Mouse (Mus musculus) ES-Bruce4 (cell line): ENCODE data around the gene Slc45a2. TPM values are rescaled to one million over a fixed set of nuclear protein-coding genes. Genes with fewer than 3 reads are reported as not detected.

Source experiments
- H3K27ac ChIP-seq: 2 replicates; pipeline ENCODE4 v1.5.1; 2012; ENCODE audit warnings: low read length, inconsistent platforms; ENCODE audit not compliant: insufficient read depth
- H3K27me3 ChIP-seq: 2 replicates; pipeline ENCODE4 v1.6.1; 2012; ENCODE audit warnings: mild to moderate bottlenecking, low read length, inconsistent platforms; ENCODE audit not compliant: control insufficient read depth, poor library complexity, insufficient read depth, severe bottlenecking
- H3K36me3 ChIP-seq: 2 replicates; pipeline ENCODE4 v1.6.1; 2012; ENCODE audit warnings: inconsistent platforms, mild to moderate bottlenecking, low read length, moderate library complexity; ENCODE audit not compliant: control insufficient read depth, poor library complexity, insufficient read depth, severe bottlenecking
- H3K4me1 ChIP-seq: one replicate; pipeline ENCODE4 v1.8.1; 2011; ENCODE audit warnings: low read length; ENCODE audit not compliant: control insufficient read depth, insufficient read depth
- H3K4me3 ChIP-seq: 2 replicates; pipeline ENCODE4 v1.5.1; 2011; ENCODE audit warnings: low read depth, mild to moderate bottlenecking, low read length
- H3K9ac ChIP-seq: 2 replicates; pipeline ENCODE4 v1.6.1; 2012; ENCODE audit warnings: low read depth, mild to moderate bottlenecking, inconsistent platforms; ENCODE audit not compliant: poor library complexity, severe bottlenecking
- H3K9me3 ChIP-seq: replicated peaks from 2 replicates; pipeline ENCODE4 v1.6.1; 2012; ENCODE audit warnings: mild to moderate bottlenecking, low read length, inconsistent platforms; ENCODE audit not compliant: control insufficient read depth, poor library complexity, insufficient read depth, severe bottlenecking
- CTCF ChIP-seq: IDR thresholded peaks from one replicate; pipeline ENCODE4 v1.8.1; 2011; ENCODE audit warnings: low read depth, low read length
- EP300 ChIP-seq: IDR thresholded peaks from 2 replicates; pipeline ENCODE4 v1.6.1; 2011; ENCODE audit warnings: low read depth, low read length; ENCODE audit not compliant: insufficient read depth
- POLR2A ChIP-seq: IDR thresholded peaks from one replicate; pipeline ENCODE4 v1.8.1; 2011; ENCODE audit warnings: low read length; ENCODE audit not compliant: insufficient read depth
- polyA plus RNA-seq: library from polyadenylated mRNA; stranded (reverse); fragments of >200 nt; gene quantifications from 2 replicates; pipeline ENCODE4 v1.2.4, GENCODE M21; 2011; ENCODE audit warnings: low read depth; ENCODE audit not compliant: missing spikeins, insufficient read depth, insufficient read length

Gene Slc45a2
- polyA plus RNA-seq, 1 experiment, result not detected

DNA sequence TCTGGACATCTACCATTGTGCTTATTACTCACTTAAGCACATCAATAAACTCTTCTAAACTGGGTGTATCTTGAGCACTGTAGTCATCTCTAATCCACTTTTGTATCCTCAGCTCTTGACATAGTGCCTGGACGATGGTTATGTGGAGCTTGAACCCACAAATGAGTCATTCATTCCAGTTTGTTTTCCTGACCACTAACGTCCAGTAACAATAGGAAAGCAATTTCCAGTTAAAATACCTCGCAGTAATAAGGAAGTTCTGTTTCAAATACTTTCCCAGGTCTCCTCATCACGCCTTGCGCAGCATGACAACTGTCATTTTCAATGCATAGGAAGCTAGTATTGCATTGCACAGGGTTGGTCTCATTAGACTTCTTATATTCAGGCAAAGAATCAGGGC is 42.3 kb downstream of the Slc45a2 start:
- Histone ChIP-seq H3K9me3 (no peaks in the 10 kb centered on the region), H3K27me3 (no peaks in the 10 kb centered on the region; the same call in 1 of the 2 replicates), H3K4me1 (no peaks in the 10 kb centered on the region), H3K4me3 (no peak overlapping the region), H3K36me3 (no peaks in the 10 kb centered on the region), H3K27ac (no peak overlapping the region), H3K9ac (no peak overlapping the region)
- TF ChIP-seq CTCF, result no peak
- TF ChIP-seq POLR2A, result no peak
- TF ChIP-seq EP300, result no peak

GRCm38 (mm10) chr15:11053678-11054439 is 53.3 kb downstream of the Slc45a2 start:
- no peak overlapping the region for H3K27ac ChIP-seq
- TF ChIP-seq EP300, result no peak
- no peak for TF ChIP-seq CTCF
- TF ChIP-seq POLR2A, result no peak
- no peak overlapping the region for H3K9ac ChIP-seq
- H3K4me1 ChIP-seq, result no peaks in the 10 kb centered on the region
- 0 out of 2 replicates have a peak, but pooled peaks cover 2% of the 10 kb centered on the region for H3K9me3 ChIP-seq
- H3K4me3 ChIP-seq, result no peak overlapping the region
- H3K27me3 ChIP-seq, result no peaks in the 10 kb centered on the region; the same call in none of the 2 replicates
- no peaks in the 10 kb centered on the region for H3K36me3 ChIP-seq

DNA sequence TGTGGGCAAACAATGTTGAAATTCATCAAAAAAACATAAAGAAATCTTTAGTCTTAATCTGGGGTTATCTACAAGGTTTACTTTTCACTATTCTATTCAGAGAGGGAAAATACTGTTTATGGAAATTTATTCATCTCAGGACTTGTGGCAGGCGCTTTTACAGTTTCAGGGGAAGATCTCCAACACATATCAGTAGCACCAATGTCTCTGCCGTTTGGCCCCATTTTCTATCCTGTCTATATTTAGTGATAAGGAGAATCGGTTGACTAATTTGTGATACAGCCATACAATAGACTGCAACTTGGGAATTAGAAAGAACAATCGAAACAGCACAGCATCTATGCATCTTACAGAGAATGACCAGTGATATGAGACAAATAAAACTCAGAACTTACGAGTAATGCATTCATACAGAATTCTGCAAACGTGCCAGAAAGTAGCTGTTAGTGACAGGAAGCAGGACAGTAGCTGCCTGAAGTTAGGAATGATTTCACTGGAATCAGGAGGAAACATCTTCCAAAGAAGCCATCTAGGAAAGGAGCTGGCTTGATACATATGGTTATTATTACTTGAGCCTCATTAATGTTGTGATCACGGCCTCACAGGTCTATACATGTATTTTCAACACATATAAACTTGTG is 54.0 kb downstream of the Slc45a2 start:
- Histone ChIP-seq H3K27ac (no peak overlapping the region), H3K36me3 (no peaks in the 10 kb centered on the region), H3K4me3 (no peak overlapping the region), H3K4me1 (no peaks in the 10 kb centered on the region), H3K27me3 (no peaks in the 10 kb centered on the region; the same call in none of the 2 replicates), H3K9ac (no peak overlapping the region), H3K9me3 (0 out of 2 replicates have a peak, but pooled peaks cover 2% of the 10 kb centered on the region)
- TF ChIP-seq EP300, result no peak
- no peak for TF ChIP-seq CTCF
- TF ChIP-seq POLR2A, result no peak

DNA sequence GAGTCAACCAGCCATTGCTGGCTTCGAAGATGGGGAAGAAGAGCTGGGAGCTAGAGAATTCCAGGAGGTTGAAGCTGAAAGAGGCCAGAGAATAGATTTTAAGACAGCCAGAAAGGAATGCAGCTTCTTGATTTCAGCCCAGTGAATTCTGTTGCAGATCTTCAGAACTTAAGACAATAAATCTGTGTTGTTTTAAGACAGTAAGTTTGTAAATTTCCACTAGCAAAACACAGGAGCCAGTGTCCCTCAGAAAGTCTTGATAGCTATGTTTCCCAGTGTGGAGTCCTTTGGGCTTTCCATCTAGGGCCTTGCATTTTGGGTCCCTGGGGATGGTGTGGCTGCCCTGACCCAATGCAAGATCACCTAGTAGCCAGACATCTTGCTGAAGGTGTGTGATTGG is 62.4 kb downstream of the Slc45a2 start:
- Histone ChIP-seq H3K36me3 (no peaks in the 10 kb centered on the region), H3K9me3 (no peaks in the 10 kb centered on the region), H3K4me1 (no peaks in the 10 kb centered on the region), H3K27me3 (no peaks in the 10 kb centered on the region), H3K4me3 (no peak overlapping the region), H3K27ac (no peak overlapping the region), H3K9ac (no peak overlapping the region)
- no peak for TF ChIP-seq POLR2A
- no peak for TF ChIP-seq CTCF
- TF ChIP-seq EP300, result no peak

DNA sequence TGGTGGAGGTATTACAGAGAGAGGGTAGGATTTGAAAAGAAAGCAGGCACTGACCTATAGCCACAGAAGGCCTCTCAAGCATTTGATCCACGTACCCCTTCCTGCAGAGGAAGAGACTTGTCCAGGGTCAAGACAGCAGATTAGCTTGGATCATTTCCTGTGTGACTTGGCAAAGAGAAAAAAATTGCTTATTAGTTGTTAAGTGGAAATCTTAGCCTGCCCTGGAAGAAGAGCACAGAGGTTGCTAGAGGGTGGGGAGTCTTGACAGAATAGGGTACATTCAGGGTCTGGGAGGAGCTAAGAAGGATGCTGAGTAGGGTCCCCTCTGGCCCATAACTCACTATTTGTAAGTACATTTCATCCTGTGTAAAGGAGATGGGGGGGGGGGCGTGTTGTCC is 63.6 kb downstream of the Slc45a2 start:
- H3K4me3 ChIP-seq, result no peak overlapping the region
- H3K9ac ChIP-seq, result no peak overlapping the region
- H3K27ac ChIP-seq, result no peak overlapping the region
- H3K4me1 ChIP-seq, result no peaks in the 10 kb centered on the region
- no peaks in the 10 kb centered on the region for H3K36me3 ChIP-seq
- TF ChIP-seq CTCF, result no peak
- no peak for TF ChIP-seq EP300
- no peak for TF ChIP-seq POLR2A
- H3K9me3 ChIP-seq, result no peaks in the 10 kb centered on the region
- H3K27me3 ChIP-seq, result no peaks in the 10 kb centered on the region
